22 mouse cellular contexts compared by ENCODE assay signal in the genomic region with DNA sequence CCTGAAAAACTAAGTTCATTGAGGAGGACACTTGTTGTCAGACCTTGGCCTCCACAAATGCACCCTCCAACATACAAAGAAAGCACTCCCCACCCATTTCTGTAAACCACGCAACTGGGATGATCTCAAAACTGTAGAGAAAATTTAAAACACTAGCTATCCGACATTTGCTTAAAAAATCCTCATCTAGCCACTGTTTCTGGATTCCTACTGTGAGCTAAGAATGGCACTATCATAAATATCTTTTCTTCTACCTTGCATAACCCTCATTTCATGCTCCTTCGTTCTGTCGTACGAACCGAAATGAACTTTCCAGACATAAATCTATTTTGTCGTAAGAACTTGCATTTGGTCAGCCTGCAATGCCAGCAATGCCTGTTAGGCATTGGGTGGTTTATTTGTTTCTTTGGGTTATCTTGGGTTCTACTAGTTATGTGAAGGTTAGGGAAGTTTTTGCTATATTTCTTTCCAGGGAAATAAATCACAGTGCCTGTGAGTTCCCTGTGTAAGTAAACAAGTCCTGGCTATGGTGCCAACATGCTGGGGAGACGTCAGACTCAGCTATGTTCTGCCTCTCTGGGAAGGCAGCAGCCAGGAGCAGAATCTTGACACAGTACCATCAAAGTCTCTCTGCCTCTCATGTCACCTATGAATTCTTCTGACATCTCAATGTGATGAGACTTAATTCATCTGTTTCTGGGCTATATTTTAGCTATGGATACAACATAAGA.
"Had no signal": no experiment of that assay in that cellular context is flagged by ENCODE, and none has a peak within 500 bp of the region (broad histone marks: within the 10 kb centered on the region; RNA-seq: fewer than 3 reads in every experiment).

No protein-coding gene starts in this region.

- DNase-seq: cerebellum, adult 2 months; cerebellum, adult 8-10 months; cerebellum, adult 9-10 months; cerebellum, adult 9-11 months; cerebellum, postnatal 10 days; cerebellum, postnatal 14 days; cerebellum, postnatal 25 days; cerebellum, postnatal 36 days; embryo, embryonic 11 days; forebrain, postnatal 0 days; gastrocnemius, adult 2 months; gastrocnemius, postnatal 10 days; gastrocnemius, postnatal 14 days; gastrocnemius, postnatal 25 days; gastrocnemius, postnatal 36 days; heart, adult 11 months; heart, adult 18-20 months; heart, adult 2 months had no signal

- ATAC-seq: forebrain, embryonic 13.5 days; forebrain, embryonic 14.5 days; forebrain, embryonic 15.5 days; forebrain, embryonic 16.5 days; forebrain, postnatal 0 days had no signal
